Mouse (Mus musculus) CH12.LX (cell line): ENCODE results near the gene 4921539E11Rik.

ENCODE experiments used
- ELF1 ChIP-seq: IDR thresholded peaks from 2 replicates; pipeline ENCODE4 v1.6.1; 2014; ENCODE audit warnings: low read depth, mild to moderate bottlenecking, inconsistent platforms, low read length, improper control_type of control experiment
- EP300 ChIP-seq: IDR thresholded peaks from 2 replicates; pipeline ENCODE4 v1.6.1; 2011; ENCODE audit warnings: low read length, improper control_type of control experiment
- MAFK ChIP-seq: IDR thresholded peaks from 2 replicates; pipeline ENCODE4 v1.6.1; 2011; ENCODE audit warnings: low read length, improper control_type of control experiment; ENCODE audit not compliant: insufficient replicate concordance
- ZNF384 ChIP-seq: IDR thresholded peaks from 2 replicates; pipeline ENCODE4 v1.6.1; 2012; ENCODE audit warnings: low read depth, low read length, improper control_type of control experiment, inconsistent platforms

GRCm38 (mm10) chr4:103199086-103199485 is 91.6 kb downstream of the 4921539E11Rik start:
- TF ChIP-seq EP300 (no peak), ELF1 (no peak), ZNF384 (no peak), MAFK (no peak)
